Mouse (Mus musculus) myocyte (in vitro differentiated cells): ENCODE results near the gene Fam210b.

Experiments
- E2F4 ChIP-seq: IDR thresholded peaks from one replicate; pipeline ENCODE4 v1.6.1; 2011; ENCODE audit warnings: mild to moderate bottlenecking, control low read depth, moderate library complexity; ENCODE audit not compliant: insufficient read depth
- MYOG ChIP-seq, 3 experiments: IDR thresholded peaks; one replicate each; pipeline ENCODE4 v1.6.1; 2011; ENCODE audit warnings: control low read depth in 2 of 3, low read depth in 2 of 3, mild to moderate bottlenecking in 2 of 3; ENCODE audit not compliant: insufficient read length in 2 of 3, control insufficient read depth in 1 of 3, insufficient read depth in 1 of 3
- POLR2A ChIP-seq: IDR thresholded peaks from one replicate; pipeline ENCODE4 v1.6.1; 2011; ENCODE audit warnings: low read depth, mild to moderate bottlenecking, control low read depth, moderate library complexity; ENCODE audit not compliant: insufficient read length
- REST ChIP-seq: IDR thresholded peaks from one replicate; pipeline ENCODE4 v1.6.1; 2011; ENCODE audit warnings: mild to moderate bottlenecking, control low read depth, moderate library complexity; ENCODE audit not compliant: insufficient read depth, insufficient read length
- TCF12 ChIP-seq: IDR thresholded peaks from one replicate; pipeline ENCODE4 v1.6.1; 2011; ENCODE audit warnings: mild to moderate bottlenecking, control low read depth; ENCODE audit not compliant: poor library complexity, insufficient read depth, severe bottlenecking
- USF1 ChIP-seq: IDR thresholded peaks from one replicate; pipeline ENCODE4 v1.6.1; 2011; ENCODE audit warnings: low read depth, mild to moderate bottlenecking, control low read depth, moderate library complexity

- TF ChIP-seq MYOG (IDR thresholded peaks at IDR 0.05; ENCODE audit: control insufficient read depth in 1 of 3, insufficient read depth in 1 of 3, insufficient read length in 2 of 3, low read depth in 2 of 3) (no peak), E2F4 (no peak), USF1 (no peak), POLR2A (no peak), TCF12 (no peak), REST (no peak)
These were observed 31.7 kb downstream of the Fam210b start for GRCm38 (mm10) chr2:172376999-172377515.
